Mouse (Mus musculus) liver, adult 2 months (tissue): ENCODE measurements around the gene Hoxb2. TPM values are rescaled to one million over a fixed set of nuclear protein-coding genes. Genes with fewer than 3 reads are reported as not detected.

Experiments
- DNase-seq: peaks from one replicate; pipeline ENCODE4 v3.0.0-alpha.2; 2011; ENCODE audit warnings: low read depth, low spot score; ENCODE audit errors: extremely low read depth
- H3K27ac ChIP-seq: fragments of 200-500 bp; replicated peaks from 2 replicates; pipeline ENCODE4 v1.5.1; 2012; ENCODE audit warnings: low read depth, mild to moderate bottlenecking, control low read depth, inconsistent platforms, low read length; ENCODE audit not compliant: insufficient read depth
- H3K27me3 ChIP-seq: fragments of 200-500 bp; 2 replicates; pipeline ENCODE4 v1.6.1; 2012; ENCODE audit warnings: mild to moderate bottlenecking, moderate library complexity, low read length, inconsistent platforms; ENCODE audit not compliant: control insufficient read depth, insufficient read depth
- H3K36me3 ChIP-seq: fragments of 200-500 bp; 2 replicates; pipeline ENCODE4 v1.6.1; 2012; ENCODE audit warnings: low read length, inconsistent platforms; ENCODE audit not compliant: control insufficient read depth, insufficient read depth
- H3K4me1 ChIP-seq: fragments of 200-500 bp; 2 replicates; pipeline ENCODE4 v1.6.1; 2011; ENCODE audit warnings: low read length; ENCODE audit not compliant: control insufficient read depth, insufficient read depth
- H3K4me3 ChIP-seq: fragments of 200-500 bp; 2 replicates; pipeline ENCODE4 v1.5.1; 2011; ENCODE audit warnings: low read depth, mild to moderate bottlenecking, control low read depth, low read length, moderate library complexity; ENCODE audit not compliant: insufficient read depth
- H3K79me2 ChIP-seq: fragments of 200-500 bp; 2 replicates; pipeline ENCODE4 v1.6.1; 2012; ENCODE audit warnings: inconsistent platforms, mild to moderate bottlenecking, low read length, moderate library complexity; ENCODE audit not compliant: control insufficient read depth, insufficient read depth
- H3K9ac ChIP-seq: fragments of 200-500 bp; 2 replicates; pipeline ENCODE4 v1.6.1; 2012; ENCODE audit warnings: low read depth, mild to moderate bottlenecking, control low read depth, inconsistent platforms, low read length
- CTCF ChIP-seq: fragments of 200-500 bp; IDR thresholded peaks from 2 replicates; pipeline ENCODE4 v1.5.1; 2011; ENCODE audit warnings: low read depth, low read length, control low read depth
- POLR2A ChIP-seq: fragments of 200-500 bp; IDR thresholded peaks from 2 replicates; pipeline ENCODE4 v1.6.1; 2011; ENCODE audit warnings: low read length, control low read depth; ENCODE audit not compliant: insufficient read depth; ENCODE audit errors: extremely low read depth
- WGBS: fragments of 180-500 bp; shearing (Covaris S2); methylation state at CpG from one replicate; pipeline ENCODE4 v1.1.7; 2018; 5-methylcytosine and 5-hydroxymethylcytosine counted together
- polyA plus RNA-seq: library from polyadenylated mRNA; depleted of rRNA; stranded (reverse); fragments of >200 nt; gene quantifications from 2 replicates; pipeline ENCODE4 v1.2.3, GENCODE M21; 2012
- total RNA-seq: library from RNA; depleted of rRNA; stranded (reverse); fragments of >200 nt; gene quantifications from 2 replicates; pipeline ENCODE4 v1.2.3, GENCODE M21; 2014

Gene Hoxb2
- total and polyA plus RNA-seq, 2 experiments, result 0.46 to 1.3 TPM

GRCm38 (mm10) chr11:96334002-96334364, 16.3 kb upstream of the Hoxb2 start:
- Histone ChIP-seq H3K27me3 (peaks cover 10% of the 10 kb centered on the region; the same call in 1 of the 2 replicates), H3K9ac (no peak overlapping the region), H3K27ac (no peak overlapping the region), H3K4me1 (0 out of 2 replicates have a peak, but pooled peaks cover 1% of the 10 kb centered on the region), H3K4me3 (no peak overlapping the region), H3K79me2 (no peaks in the 10 kb centered on the region), H3K36me3 (no peaks in the 10 kb centered on the region)
- TF ChIP-seq CTCF, result no peak
- TF ChIP-seq POLR2A, result no peak
- 26% methylated on average over 2 of the region's 2 CpGs for WGBS
- DNase-seq, result no peak

- H3K9ac ChIP-seq, result no peak overlapping the region
- no peak for TF ChIP-seq CTCF
- no peak for TF ChIP-seq POLR2A
- H3K4me3 ChIP-seq, result no peak overlapping the region
- no peaks in the 10 kb centered on the region for H3K36me3 ChIP-seq
- WGBS, result 45% methylated on average over 3 of the region's 3 CpGs
- no peak overlapping the region for H3K27ac ChIP-seq
- 0 out of 2 replicates have a peak, but pooled peaks cover 1% of the 10 kb centered on the region for H3K4me1 ChIP-seq
- H3K27me3 ChIP-seq, result peaks cover 10% of the 10 kb centered on the region; the same call in 1 of the 2 replicates
- H3K79me2 ChIP-seq, result no peaks in the 10 kb centered on the region
- no peak for DNase-seq
These were observed 15.3 kb upstream of the Hoxb2 start for GRCm38 (mm10) chr11:96334998-96335397.

GRCm38 (mm10) chr11:96336597-96336996, 13.7 kb upstream of the Hoxb2 start:
- Histone ChIP-seq H3K27ac (no peak overlapping the region), H3K36me3 (no peaks in the 10 kb centered on the region), H3K4me3 (no peak overlapping the region), H3K27me3 (peaks cover 10% of the 10 kb centered on the region), H3K9ac (no peak overlapping the region), H3K79me2 (no peaks in the 10 kb centered on the region), H3K4me1 (0 out of 2 replicates have a peak, but pooled peaks cover 1% of the 10 kb centered on the region)
- TF ChIP-seq CTCF (no peak), POLR2A (no peak)
- WGBS, result 21% methylated on average over 2 of the region's 2 CpGs
- DNase-seq, result no peak

DNA sequence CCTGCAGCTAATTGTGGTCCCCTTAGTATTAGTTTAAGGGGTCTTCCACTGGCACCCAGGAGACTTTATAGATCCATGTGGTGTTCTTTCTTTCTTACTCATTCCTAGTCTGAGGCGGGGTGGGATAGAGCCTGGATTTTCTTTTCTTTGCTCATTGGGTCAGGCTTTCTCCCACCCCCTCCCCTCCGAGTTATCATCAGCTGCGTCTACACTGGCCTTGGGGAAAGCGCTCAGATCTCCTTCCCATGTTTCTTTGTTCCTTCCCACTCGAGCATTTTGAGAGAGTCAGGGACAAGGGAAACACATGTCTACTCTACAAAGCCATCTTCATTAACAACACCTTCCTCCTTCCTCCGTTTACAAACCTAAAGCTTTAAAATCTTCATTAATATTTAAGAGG, 13.3 kb upstream of the Hoxb2 start:
- 21% methylated on average over 6 of the region's 6 CpGs for WGBS
- H3K79me2 ChIP-seq, result no peaks in the 10 kb centered on the region
- DNase-seq, result no peak
- H3K27me3 ChIP-seq, result peaks cover 11% of the 10 kb centered on the region
- no peak overlapping the region for H3K27ac ChIP-seq
- H3K36me3 ChIP-seq, result no peaks in the 10 kb centered on the region
- TF ChIP-seq POLR2A (no peak), CTCF (no peak)
- 0 out of 2 replicates have a peak, but pooled peaks cover 1% of the 10 kb centered on the region for H3K4me1 ChIP-seq
- H3K4me3 ChIP-seq, result no peak overlapping the region
- no peak overlapping the region for H3K9ac ChIP-seq

DNA sequence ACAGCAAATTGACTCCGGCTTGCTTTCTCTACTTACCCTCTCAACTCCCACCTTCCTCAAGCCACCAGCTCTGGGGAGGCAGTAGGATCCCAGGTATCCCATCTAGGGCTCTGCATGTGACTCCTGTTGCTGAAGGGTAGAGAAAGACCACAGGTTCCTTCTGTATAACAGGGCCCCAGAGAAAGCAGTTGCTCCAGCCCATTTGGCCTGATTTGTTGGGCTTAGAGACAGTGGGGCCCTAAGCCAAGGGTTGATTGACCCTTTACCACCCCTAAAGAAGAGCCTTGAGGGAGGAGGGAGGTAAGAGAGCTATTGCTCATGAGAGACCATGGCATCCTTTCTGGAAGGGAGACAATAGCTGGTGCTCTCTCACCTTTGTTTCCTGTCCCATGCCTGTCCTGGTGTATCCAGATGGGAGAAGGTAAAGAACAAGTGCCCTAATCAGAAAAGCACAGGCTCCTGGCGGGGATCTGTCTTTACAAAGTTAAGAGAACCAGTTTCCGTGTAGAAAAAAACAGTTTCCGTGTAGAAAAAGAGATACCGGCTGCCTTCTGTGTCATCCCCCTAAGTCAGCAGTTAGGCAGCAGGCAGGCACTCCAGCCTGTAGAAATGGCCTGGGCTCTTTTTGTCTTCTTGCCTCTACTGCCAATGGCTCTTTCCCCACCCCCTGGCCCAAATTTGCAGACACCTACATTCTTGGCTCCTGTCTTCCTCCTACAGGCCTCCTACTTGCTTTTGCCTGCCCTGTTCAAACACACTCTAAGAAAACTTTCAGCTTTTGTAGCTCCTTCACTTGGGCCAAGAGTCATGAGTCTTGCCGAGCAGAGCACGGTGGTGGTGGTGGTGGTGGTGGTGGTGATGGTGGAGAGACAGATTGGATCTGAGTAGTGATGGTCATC, 11.1 kb upstream of the Hoxb2 start:
- no peaks in the 10 kb centered on the region for H3K36me3 ChIP-seq
- H3K27me3 ChIP-seq, result peaks cover 7% of the 10 kb centered on the region
- H3K27ac ChIP-seq, result peak overlapping the region; percentile 42
- 25% methylated on average over 7 of the region's 7 CpGs for WGBS
- no peak overlapping the region for H3K4me3 ChIP-seq
- no peak overlapping the region for H3K9ac ChIP-seq
- DNase-seq, result no peak
- H3K79me2 ChIP-seq, result no peaks in the 10 kb centered on the region
- H3K4me1 ChIP-seq, result 0 out of 2 replicates have a peak, but pooled peaks cover 1% of the 10 kb centered on the region
- TF ChIP-seq POLR2A (no peak), CTCF (no peak)
